Mouse (Mus musculus) brain, embryonic 14.5 days (tissue): ENCODE measurements at regions not wholly inside any gene's neighbourhood (a gene's known extent, or its start where the extent isn't known, plus 50 kb on each side); places are given as distances from the start of the nearest gene placed in this dataset.

ENCODE experiments used
- CTCF ChIP-seq: fragments of 200-500 bp; IDR thresholded peaks from 2 replicates; pipeline ENCODE4 v1.5.1; 2012; ENCODE audit warnings: inconsistent platforms, mild to moderate bottlenecking, moderate library complexity, borderline replicate concordance; ENCODE audit not compliant: insufficient read depth, insufficient read length; ENCODE audit errors: extremely low read depth
- POLR2A ChIP-seq: fragments of 200-500 bp; IDR thresholded peaks from 2 replicates; pipeline ENCODE4 v1.6.1; 2012; ENCODE audit warnings: mild to moderate bottlenecking, inconsistent platforms, borderline replicate concordance; ENCODE audit not compliant: poor library complexity, insufficient read depth, insufficient read length, severe bottlenecking; ENCODE audit errors: extremely low read depth

- TF ChIP-seq CTCF (no peak), POLR2A (no peak)
Observed at GRCm38 (mm10) chr3:139796685-139797084, 591.2 kb downstream of the Stpg2 start.
